Mouse (Mus musculus): ENCODE measurements around the gene Slco3a1.

- no peak for TF ChIP-seq CTCF (IDR thresholded peaks at IDR 0.05; ENCODE audit: low read depth, low read length)
- TF ChIP-seq GATA1 (IDR thresholded peaks at IDR 0.05; ENCODE audit: borderline replicate concordance, low read length) = no peak
Measured at GRCm38 (mm10) chr7:74529877-74530276, 24.7 kb downstream of the Slco3a1 start.
